Mouse (Mus musculus) small intestine, adult 2 months (tissue): ENCODE data around the gene Ppp1r2.

Experiments
- CTCF ChIP-seq: fragments of 200-500 bp; IDR thresholded peaks from 2 replicates; pipeline ENCODE4 v1.5.1; 2012; ENCODE audit warnings: low read depth, mild to moderate bottlenecking, control low read depth, inconsistent platforms, low read length, moderate library complexity, mixed read lengths; ENCODE audit not compliant: insufficient replicate concordance, insufficient read length; ENCODE audit errors: extremely low read depth
- POLR2A ChIP-seq: fragments of 200-500 bp; IDR thresholded peaks from 2 replicates; pipeline ENCODE4 v1.6.1; 2012; ENCODE audit warnings: low read depth, mild to moderate bottlenecking, control low read depth, inconsistent platforms, low read length, moderate library complexity

GRCm38 (mm10) chr16:31231591-31231990 is 43.5 kb downstream of the Ppp1r2 start:
- TF ChIP-seq CTCF (no peak), POLR2A (no peak)
